Mouse (Mus musculus): ENCODE results near the gene Epb41. TPM values are rescaled to one million over a fixed set of nuclear protein-coding genes. Genes with fewer than 3 reads are reported as not detected.

Epb41 gene
- polyA plus RNA-seq, 1 experiment from 2014 or later: 123 TPM

GRCm38 (mm10) chr4:131950657-131951056 is 124.5 kb downstream of the Epb41 start:
- DNase-seq (ENCODE audit: extremely low spot score, low spot score): no peak
- Histone ChIP-seq H3K36me3 (replicated peaks) (peaks cover 53% of the 10 kb centered on the region), H3K27me3 (ENCODE audit: poor library complexity, severe bottlenecking) (no peaks in the 10 kb centered on the region), H3K4me1 (peaks cover 30% of the 10 kb centered on the region), H3K9me3 (no peaks in the 10 kb centered on the region), H3K27ac (0 out of 2 replicates have a peak overlapping the region, but pooled peaks have one; percentile 40), H3K4me3 (no peak overlapping the region)
- 64% methylated on average over 8 of the region's 8 CpGs for WGBS

- DNase-seq (ENCODE audit: extremely low spot score, low spot score): no peak
- WGBS: 29% methylated on average over 5 of the region's 5 CpGs
- Histone ChIP-seq H3K36me3 (replicated peaks) (peaks cover 46% of the 10 kb centered on the region), H3K27ac (0 out of 2 replicates have a peak overlapping the region, but pooled peaks have one; percentile 18), H3K27me3 (ENCODE audit: poor library complexity, severe bottlenecking) (no peaks in the 10 kb centered on the region), H3K4me3 (no peak overlapping the region), H3K9me3 (no peaks in the 10 kb centered on the region), H3K4me1 (peaks cover 30% of the 10 kb centered on the region)
Measured at GRCm38 (mm10) chr4:131949903-131950302, 125.2 kb downstream of the Epb41 start.

- Histone ChIP-seq H3K27me3 (ENCODE audit: poor library complexity, severe bottlenecking) (no peaks in the 10 kb centered on the region), H3K36me3 (replicated peaks) (peaks cover 40% of the 10 kb centered on the region), H3K4me3 (no peak overlapping the region), H3K4me1 (peaks cover 30% of the 10 kb centered on the region), H3K27ac (no peak overlapping the region), H3K9me3 (no peaks in the 10 kb centered on the region)
- no peak for DNase-seq (ENCODE audit: extremely low spot score, low spot score)
- WGBS: 91% methylated on average over 11 of the region's 11 CpGs
Measured at GRCm38 (mm10) chr4:131947848-131948247, 127.3 kb downstream of the Epb41 start.

- Histone ChIP-seq H3K36me3 (replicated peaks) (peaks cover 60% of the 10 kb centered on the region), H3K4me1 (no peaks in the 10 kb centered on the region), H3K4me3 (no peak overlapping the region)
Measured at GRCm38 (mm10) chr4:131940846-131941245, 134.3 kb downstream of the Epb41 start.

GRCm38 (mm10) chr4:131939459-131939858 is 135.7 kb downstream of the Epb41 start:
- Histone ChIP-seq H3K9me3 (no peaks in the 10 kb centered on the region), H3K4me1 (no peaks in the 10 kb centered on the region), H3K27ac (no peak overlapping the region), H3K36me3 (replicated peaks) (peaks cover 68% of the 10 kb centered on the region), H3K27me3 (ENCODE audit: poor library complexity, severe bottlenecking) (no peaks in the 10 kb centered on the region), H3K4me3 (no peak overlapping the region)
- DNase-seq (ENCODE audit: extremely low spot score, low spot score): no peak
- 94% methylated on average over 2 of the region's 2 CpGs for WGBS

More at GRCm38 (mm10) chr4:131940846-131941245, 134.3 kb downstream of the Epb41 start:
- H3K27ac ChIP-seq: no peak overlapping the region
- no peaks in the 10 kb centered on the region for H3K27me3 ChIP-seq (ENCODE audit: poor library complexity, severe bottlenecking)
- 96% methylated on average over 4 of the region's 4 CpGs for WGBS
- no peak for DNase-seq (ENCODE audit: extremely low spot score, low spot score)
- no peaks in the 10 kb centered on the region for H3K9me3 ChIP-seq

GRCm38 (mm10) chr4:131929146-131929545 is 146.0 kb downstream of the Epb41 start:
- H3K9me3 ChIP-seq: no peaks in the 10 kb centered on the region
- H3K27ac ChIP-seq: no peak overlapping the region
- peaks cover 98% of the 10 kb centered on the region for H3K36me3 ChIP-seq (replicated peaks)
- H3K27me3 ChIP-seq (ENCODE audit: poor library complexity, severe bottlenecking): peaks cover 21% of the 10 kb centered on the region
- WGBS: 90% methylated on average over 6 of the region's 6 CpGs
- no peak for DNase-seq (ENCODE audit: extremely low spot score, low spot score)
- H3K4me3 ChIP-seq: no peak overlapping the region
- H3K4me1 ChIP-seq: peaks cover 31% of the 10 kb centered on the region

- Histone ChIP-seq H3K4me3 (no peak overlapping the region), H3K27me3 (ENCODE audit: poor library complexity, severe bottlenecking) (peaks cover 70% of the 10 kb centered on the region), H3K9me3 (no peaks in the 10 kb centered on the region), H3K36me3 (replicated peaks) (peaks cover 69% of the 10 kb centered on the region), H3K4me1 (peaks cover 74% of the 10 kb centered on the region), H3K27ac (no peak overlapping the region)
- DNase-seq (ENCODE audit: extremely low spot score, low spot score): no peak
- WGBS: 66% methylated on average over 6 of the region's 6 CpGs
Measured at GRCm38 (mm10) chr4:131924096-131924810, 150.9 kb downstream of the Epb41 start.

- H3K36me3 ChIP-seq (replicated peaks): peaks cover 51% of the 10 kb centered on the region
- peaks cover 89% of the 10 kb centered on the region for H3K27me3 ChIP-seq (ENCODE audit: poor library complexity, severe bottlenecking)
- peak overlapping the region; percentile 63 for H3K4me3 ChIP-seq
- peaks cover 85% of the 10 kb centered on the region for H3K4me1 ChIP-seq
- DNase-seq (ENCODE audit: extremely low spot score, low spot score): no peak
- H3K9me3 ChIP-seq: no peaks in the 10 kb centered on the region
- WGBS: 60% methylated on average over 15 of the region's 15 CpGs
- H3K27ac ChIP-seq: peak overlapping the region; percentile 83; the same call in 1 of the 2 replicates
Measured at GRCm38 (mm10) chr4:131922404-131922803, 152.7 kb downstream of the Epb41 start.

GRCm38 (mm10) chr4:131921461-131922346 is 153.4 kb downstream of the Epb41 start, which contains the start of gene Tmem200b:
Tmem200b (plus strand) TSS chr4:131921771.
- H3K36me3 ChIP-seq (replicated peaks): peaks cover 44% of the 10 kb centered on the region
- peak within 1 kb of the TSS; percentile 63 for H3K4me3 ChIP-seq
- H3K27me3 ChIP-seq (ENCODE audit: poor library complexity, severe bottlenecking): peaks cover 96% of the 10 kb centered on the region
- peak within 1 kb of the TSS; percentile 83 for H3K27ac ChIP-seq
- H3K4me1 ChIP-seq: peaks cover 86% of the 10 kb centered on the region
- H3K9me3 ChIP-seq: no peaks in the 10 kb centered on the region
- DNase-seq (ENCODE audit: extremely low spot score, low spot score): no peak
- 2% methylated on average over 130 of the region's 130 CpGs for WGBS

GRCm38 (mm10) chr4:131920595-131921351 is 154.3 kb downstream of the Epb41 start:
- Histone ChIP-seq H3K27me3 (ENCODE audit: poor library complexity, severe bottlenecking) (peaks cover 98% of the 10 kb centered on the region), H3K9me3 (no peaks in the 10 kb centered on the region), H3K4me3 (peak overlapping the region; percentile 63), H3K36me3 (replicated peaks) (peaks cover 34% of the 10 kb centered on the region), H3K27ac (peak overlapping the region; percentile 83), H3K4me1 (peaks cover 86% of the 10 kb centered on the region)
- WGBS: under 1% methylated on average over 75 of the region's 76 CpGs
- DNase-seq (ENCODE audit: extremely low spot score, low spot score): peak; percentile 72

GRCm38 (mm10) chr4:131920141-131920594 is 155.0 kb downstream of the Epb41 start:
- Histone ChIP-seq H3K27ac (peak overlapping the region; percentile 83), H3K27me3 (ENCODE audit: poor library complexity, severe bottlenecking) (peaks cover 100% of the 10 kb centered on the region), H3K9me3 (no peaks in the 10 kb centered on the region), H3K4me3 (peak overlapping the region; percentile 63), H3K36me3 (replicated peaks) (peaks cover 28% of the 10 kb centered on the region), H3K4me1 (peaks cover 87% of the 10 kb centered on the region)
- WGBS: 2% methylated on average over 47 of the region's 51 CpGs
- DNase-seq (ENCODE audit: extremely low spot score, low spot score): peak; percentile 59

GRCm38 (mm10) chr4:131919506-131920140 is 155.5 kb downstream of the Epb41 start:
- peak; percentile 36 for DNase-seq (ENCODE audit: extremely low spot score, low spot score)
- Histone ChIP-seq H3K4me1 (peaks cover 87% of the 10 kb centered on the region), H3K36me3 (replicated peaks) (peaks cover 23% of the 10 kb centered on the region), H3K9me3 (no peaks in the 10 kb centered on the region), H3K27ac (peak overlapping the region; percentile 83), H3K4me3 (peak overlapping the region; percentile 63), H3K27me3 (ENCODE audit: poor library complexity, severe bottlenecking) (peaks cover 100% of the 10 kb centered on the region)
- WGBS: 8% methylated on average over 15 of the region's 15 CpGs
